Mouse (Mus musculus) retina, adult 2 months (tissue): Measurements from ENCODE around the gene Ccs.
A peak's percentile ranks its signal among the peaks of the same experiment; 100 is the strongest.
"Not testable (repeated sequence)": the region's sequence is repeated elsewhere in the genome, so short reads cannot be mapped to it uniquely, and the experiment has no call there.

Experiments used
- DNase-seq: peaks from one replicate; pipeline ENCODE4 v3.0.0-alpha.2; 2012; ENCODE audit warnings: low read depth, low spot score

Ccs gene

DNA sequence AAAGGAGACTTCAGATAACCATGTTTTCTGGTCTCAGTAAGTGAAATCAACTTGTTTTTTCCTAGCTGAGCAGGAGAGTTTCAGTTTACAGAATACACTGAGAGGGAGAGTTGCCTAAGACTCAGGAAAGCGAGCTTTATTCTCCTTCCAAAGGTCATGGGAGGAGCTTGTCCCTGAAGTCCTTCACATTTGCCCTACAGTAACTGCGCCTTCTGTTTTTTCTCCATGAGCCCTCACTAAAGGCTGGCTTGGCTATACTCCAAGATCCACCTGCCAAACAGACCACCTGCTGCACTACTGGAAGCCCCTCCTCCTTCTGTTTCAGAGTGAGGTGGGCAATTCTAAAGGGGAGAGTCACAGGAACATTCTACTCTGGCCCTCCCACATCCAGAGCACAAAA lies 3.0 kb downstream of the Ccs start:
- DNase-seq = no peak

DNA sequence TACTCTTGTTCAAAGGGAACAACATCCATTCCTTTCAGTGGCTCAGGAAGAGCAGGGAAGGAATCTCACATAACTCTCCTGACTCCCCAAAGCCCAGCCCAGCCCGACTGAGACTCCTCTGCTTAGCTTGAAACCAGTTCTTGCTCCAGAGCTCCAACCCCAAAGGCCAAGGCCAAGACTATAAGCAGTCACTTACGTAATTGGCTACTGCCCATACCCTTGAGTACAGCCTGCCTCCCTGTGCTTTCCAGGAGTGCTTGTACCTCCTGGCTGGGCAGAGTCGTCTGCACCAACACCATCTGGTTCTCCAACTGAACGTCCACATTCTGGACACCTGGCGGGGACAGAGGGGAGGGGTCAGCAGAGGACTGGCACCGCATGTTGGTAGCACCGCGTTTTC lies 5.2 kb downstream of the Ccs start:
- DNase-seq = no peak

- DNase-seq = no peak
Measured at GRCm38 (mm10) chr19:4829156-4829555, 10.0 kb downstream of the Ccs start.

GRCm38 (mm10) chr19:4828444-4829114 lies 10.6 kb downstream of the Ccs start:
- no peak for DNase-seq

GRCm38 (mm10) chr19:4820678-4821303 lies 18.3 kb downstream of the Ccs start:
- no peak for DNase-seq

DNA sequence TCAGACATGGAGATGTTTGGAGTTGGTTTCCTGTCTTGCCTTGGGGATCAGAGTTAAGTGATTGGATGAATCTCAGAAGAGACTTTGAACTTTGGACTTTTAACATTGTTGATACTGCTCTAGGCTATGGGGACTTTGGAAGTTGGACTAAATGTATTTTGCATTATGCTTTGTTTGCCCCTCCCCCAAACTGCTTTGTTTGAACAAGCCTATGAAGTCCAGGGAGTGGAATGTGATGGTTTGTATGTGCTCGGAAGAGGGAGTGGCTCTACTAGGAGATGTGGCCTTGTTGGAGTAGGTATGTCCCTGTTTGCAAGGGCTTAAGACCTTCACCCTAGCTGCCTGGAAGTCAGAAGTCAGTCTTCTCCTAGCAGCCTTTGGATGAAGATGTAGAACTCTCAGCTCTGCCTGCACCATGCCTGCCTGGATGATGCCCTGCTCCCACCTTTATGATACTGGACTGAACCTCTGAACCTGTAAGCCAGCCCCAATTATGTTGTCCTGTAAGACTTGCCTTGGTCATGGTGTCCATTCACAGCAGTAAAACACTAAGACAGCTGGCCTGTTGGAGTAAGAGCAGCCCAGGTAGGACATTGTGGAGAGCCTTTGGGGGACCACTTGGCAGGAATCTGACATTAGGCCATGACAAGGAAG lies 21.8 kb downstream of the Ccs start:
- DNase-seq = no peak

DNA sequence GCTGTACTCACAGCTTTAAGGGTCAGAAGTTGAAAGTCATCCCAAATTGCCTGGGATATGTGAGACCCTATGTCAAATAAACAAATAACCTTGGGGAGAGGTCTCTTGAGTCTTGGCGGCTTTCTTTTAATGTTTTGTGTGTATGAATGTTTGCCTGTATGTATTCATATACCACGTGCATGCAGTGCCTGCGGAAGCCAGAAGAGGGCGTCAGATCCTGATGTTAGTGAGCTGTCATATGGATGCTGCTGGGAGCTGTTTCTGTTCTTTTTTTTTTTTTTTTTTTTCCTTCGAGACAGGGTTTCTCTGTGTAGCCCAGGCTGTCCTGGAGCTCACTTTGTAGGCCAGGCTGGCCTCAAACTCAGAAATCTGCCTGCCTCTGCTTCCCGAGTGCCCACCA lies 26.1 kb downstream of the Ccs start:
- no peak for DNase-seq

- not testable (repeated sequence) for DNase-seq
Measured at GRCm38 (mm10) chr19:4812334-4812949, 26.7 kb downstream of the Ccs start.

DNA sequence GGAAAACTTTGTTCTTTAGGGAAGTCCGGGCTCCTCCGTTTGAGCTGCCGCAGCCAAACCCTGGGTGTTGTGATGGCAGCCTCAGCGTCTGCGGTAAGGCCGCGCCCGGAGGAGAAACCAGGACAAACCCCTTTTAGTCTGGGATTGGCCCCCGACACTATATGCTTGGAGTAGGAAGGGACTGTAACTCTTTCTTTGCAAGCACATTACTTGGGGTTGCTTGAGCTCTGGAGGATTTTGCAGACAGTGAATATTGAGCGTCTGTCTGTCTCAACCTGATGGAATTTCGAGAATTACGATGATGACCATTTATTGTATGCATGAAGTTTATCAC lies 27.3 kb downstream of the Ccs start:
- DNase-seq = no peak

DNA sequence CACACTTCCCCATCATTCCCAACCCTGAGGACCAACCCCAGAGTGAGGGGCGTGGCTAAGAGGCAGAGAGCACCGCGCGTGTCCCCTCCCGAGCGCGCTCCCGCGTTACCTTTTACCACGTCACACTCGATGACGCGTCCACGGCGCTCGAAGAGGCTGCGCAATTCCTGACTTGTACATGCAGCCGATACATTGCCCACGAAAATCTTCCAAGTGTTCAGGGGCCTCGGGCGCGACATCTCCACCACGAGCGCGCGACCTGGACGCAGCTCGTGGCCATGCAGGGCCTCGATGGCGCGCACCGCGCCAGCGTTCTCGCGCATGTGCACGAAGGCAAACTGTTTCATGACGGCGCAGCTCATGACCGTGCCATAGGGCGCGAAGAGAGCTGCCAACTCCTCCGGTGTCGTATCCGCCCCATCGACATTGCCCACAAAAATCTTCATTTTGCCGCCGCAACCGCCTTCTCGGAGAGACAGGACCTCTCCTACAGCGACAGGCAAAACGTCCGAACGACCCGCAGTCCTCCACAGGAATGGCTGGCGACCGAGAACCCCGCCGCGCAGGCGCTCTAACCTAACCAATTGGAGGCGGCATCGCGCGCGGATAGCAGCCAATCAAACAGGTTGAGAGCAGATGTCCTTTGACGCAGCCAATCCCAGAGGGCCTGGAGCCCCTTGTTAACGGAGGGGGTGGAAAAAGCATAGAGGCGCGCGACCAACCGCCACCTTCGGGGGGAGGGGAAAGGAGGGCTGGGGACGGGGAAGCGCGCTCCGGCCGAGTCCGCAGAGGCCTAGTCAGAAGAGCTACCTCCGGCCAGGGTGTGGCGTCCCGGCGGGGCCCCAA lies 27.8 kb downstream of the Ccs start, which contains the start of the genes Gm21992 and Rbm14:
Gene Gm21992, minus strand, starts transcription at position 550 of the 846 bp plus-strand sequence.
Gene Rbm14, minus strand, starts transcription at position 572 of the 846 bp plus-strand sequence.
- peak; percentile 97 for DNase-seq

GRCm38 (mm10) chr19:4810746-4811062 lies 28.4 kb downstream of the Ccs start:
- DNase-seq = no peak

DNA sequence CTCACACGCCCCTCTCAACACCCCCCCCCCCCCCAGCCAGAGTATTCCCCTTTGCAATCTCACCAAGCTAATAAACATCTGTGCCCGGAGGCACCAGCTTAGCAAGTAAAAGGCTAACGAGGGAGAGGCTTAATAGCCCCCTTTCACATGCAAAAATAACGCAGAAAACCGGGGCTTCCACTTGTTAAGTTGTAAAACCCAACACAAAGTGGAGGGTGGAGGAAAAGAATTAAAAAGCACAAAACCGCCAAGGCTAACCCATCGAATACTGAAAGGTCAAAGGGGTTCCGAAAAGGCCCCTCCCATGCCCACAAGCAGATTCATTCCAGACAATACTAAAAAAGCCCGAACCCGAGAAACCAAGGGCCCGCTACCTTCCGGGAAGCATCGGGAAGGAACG lies 28.8 kb downstream of the Ccs start:
- no peak for DNase-seq

DNA sequence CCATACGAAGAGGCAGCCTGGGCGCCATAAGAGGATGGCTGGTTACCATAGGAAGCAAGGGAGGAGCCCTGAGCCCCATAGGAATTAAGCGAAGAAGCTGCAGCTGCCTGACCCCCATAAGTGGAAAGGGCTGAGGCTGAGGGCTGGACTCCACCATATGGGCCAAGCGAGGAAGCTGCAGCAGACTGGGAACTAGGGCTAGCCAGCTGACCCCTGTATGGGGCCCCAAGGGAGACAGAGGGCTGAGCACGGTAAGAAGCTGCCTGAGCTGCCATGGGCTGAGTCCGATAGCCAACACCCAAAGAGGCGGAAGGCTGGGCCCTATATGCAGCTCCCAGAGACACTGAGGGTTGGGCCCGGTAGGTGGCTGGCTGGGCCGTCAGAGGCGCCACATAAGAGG lies 35.8 kb downstream of the Ccs start:
- DNase-seq = no peak

DNA sequence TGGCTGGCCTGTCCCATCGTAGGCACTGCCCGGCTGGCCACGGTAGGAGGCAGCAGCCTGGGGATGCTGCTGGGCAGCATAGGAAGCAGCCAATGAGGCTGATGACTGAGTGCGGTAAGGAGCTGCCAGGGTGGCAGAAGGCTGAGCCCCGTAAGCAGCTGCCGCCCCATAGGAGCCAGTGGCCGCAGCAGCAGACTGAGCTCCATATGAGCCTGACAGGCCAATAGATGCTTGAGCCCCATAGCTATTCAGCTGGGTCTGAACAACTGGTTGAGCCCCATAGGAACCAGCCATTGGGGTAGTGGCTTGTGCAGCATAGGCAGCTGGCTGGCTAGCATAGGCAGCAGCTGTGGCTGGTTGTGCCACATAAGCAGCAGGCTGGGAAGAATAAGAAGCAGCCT lies 36.4 kb downstream of the Ccs start:
- DNase-seq = no peak

- DNase-seq = no peak
Measured at GRCm38 (mm10) chr19:4799083-4799482, 40.0 kb downstream of the Ccs start.

- DNase-seq = no peak
Measured at GRCm38 (mm10) chr19:4797846-4798245, 41.3 kb downstream of the Ccs start.

GRCm38 (mm10) chr19:4795929-4796328 lies 43.2 kb downstream of the Ccs start:
- no peak for DNase-seq

GRCm38 (mm10) chr19:4793831-4794422 lies 45.2 kb downstream of the Ccs start, which contains the start of gene Rbm4:
Gene Rbm4, minus strand, starts transcription at chr19:4793901.
- peak; percentile 99 for DNase-seq

DNA sequence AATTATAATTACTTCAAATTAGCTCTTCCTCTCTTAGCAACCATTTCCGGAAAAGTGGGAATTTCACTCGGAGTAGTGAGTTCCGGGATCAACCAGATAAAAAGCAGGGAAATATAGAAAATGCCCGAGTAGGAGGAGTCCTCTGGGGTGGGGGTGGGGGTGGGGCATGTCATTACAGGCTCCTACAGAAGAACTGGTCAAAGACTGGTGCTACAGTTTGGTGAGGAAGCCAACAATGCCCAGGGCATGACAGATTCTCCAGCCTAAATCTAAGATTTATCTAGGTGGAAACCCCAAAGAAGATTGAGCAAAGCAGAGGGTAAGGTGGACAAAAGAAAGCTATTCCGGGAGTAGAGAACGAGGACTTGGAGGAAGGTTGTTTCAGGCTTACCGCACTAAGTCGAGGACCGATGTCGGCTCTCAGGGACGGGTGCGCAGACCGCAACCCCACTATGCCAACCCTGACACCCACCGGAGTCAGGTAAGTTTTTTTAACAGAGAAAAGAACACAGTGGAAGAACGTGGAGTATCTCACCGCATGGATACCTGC lies 45.8 kb downstream of the Ccs start:
- no peak for DNase-seq

- DNase-seq = no peak
Measured at GRCm38 (mm10) chr19:4786313-4786712, 52.8 kb downstream of the Ccs start.

DNA sequence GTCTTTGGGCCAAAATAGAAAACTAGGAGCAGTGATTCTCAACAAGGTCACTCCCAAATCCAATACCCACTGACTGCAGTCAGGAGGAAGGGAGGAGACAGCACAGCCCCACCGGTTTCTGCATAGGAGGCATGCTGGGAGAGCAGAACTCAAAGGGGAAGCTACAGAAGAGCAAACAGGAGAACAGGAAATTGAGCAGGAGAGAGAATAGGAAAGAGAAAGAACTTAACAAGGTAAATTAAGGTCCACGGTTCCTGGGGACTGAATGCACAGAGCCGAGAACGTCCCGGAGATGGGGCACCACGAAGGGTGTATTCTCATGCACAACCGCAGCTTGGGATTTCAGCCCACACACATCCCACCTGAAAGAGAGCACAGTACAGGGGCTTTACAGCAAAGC lies 53.9 kb downstream of the Ccs start:
- no peak for DNase-seq
